10 mouse cellular contexts compared by ENCODE assay signal in the genomic region with DNA sequence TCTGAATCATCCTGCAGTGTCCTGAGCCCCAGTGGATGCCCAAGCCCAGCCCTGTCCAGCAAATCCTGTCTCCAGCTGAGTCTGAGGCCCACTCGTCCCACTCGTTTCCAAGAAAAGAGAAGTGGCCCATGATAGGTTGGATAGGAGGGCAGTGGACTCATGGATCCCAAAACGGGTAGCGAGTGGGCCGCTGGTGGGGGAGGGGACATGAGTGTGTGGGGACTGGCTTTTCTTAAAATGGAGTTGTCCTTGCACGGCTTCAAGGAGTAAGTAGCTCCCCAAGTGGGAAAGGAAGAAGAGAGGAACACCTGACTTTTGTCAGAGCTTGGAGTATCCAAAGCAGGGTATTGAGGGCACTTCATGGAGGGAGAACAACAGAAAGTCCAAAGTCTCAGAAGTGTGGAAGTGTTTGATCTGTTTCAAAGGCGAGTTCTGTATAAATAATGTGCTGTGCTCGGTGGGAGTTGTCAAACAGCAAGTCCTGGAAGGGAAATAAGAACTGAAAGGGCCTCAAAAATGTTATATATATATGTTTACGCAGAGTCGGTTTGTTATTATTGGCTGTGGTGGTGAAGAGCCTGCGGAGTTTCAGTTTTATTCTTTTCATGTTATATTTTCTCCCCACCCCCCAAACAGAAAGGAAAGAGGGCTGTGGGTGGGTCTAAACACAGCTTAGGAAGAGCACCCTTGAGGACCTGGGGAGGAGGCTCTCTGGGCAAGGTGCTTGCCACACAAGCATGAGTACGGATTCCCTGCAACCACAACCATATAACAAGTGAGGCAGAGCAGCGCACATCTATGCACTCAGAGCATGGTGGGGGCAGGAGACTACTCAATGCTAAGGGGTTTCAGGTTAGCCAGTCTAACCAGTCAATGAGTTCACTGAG.
DNase-seq lines count a peak whose midpoint lies in the region; ATAC-seq and TF ChIP-seq lines count a peak whose summit lies in the region.
"Had no signal": no experiment of that assay in that cellular context is flagged by ENCODE, and none has a peak within 500 bp of the region (broad histone marks: within the 10 kb centered on the region; RNA-seq: fewer than 3 reads in every experiment).

No protein-coding gene starts in this region.

- no peaks in the 10 kb centered on the region for H3K36me3 ChIP-seq in forebrain, embryonic 12.5 days (replicated peaks)
- no peaks in the 10 kb centered on the region for H3K36me3 ChIP-seq in forebrain, embryonic 10.5 days (replicated peaks)
- no peaks in the 10 kb centered on the region for H3K36me3 ChIP-seq in kidney, postnatal 0 days (ENCODE audit: insufficient read depth, low read length)
- no peaks in the 10 kb centered on the region for H3K36me3 ChIP-seq in lung, embryonic 16.5 days (ENCODE audit: control insufficient read depth, insufficient read depth, low read length)
- H3K36me3 ChIP-seq: limb, embryonic 12.5 days had no signal

- no peaks in the 10 kb centered on the region for H3K27me3 ChIP-seq in forebrain, embryonic 12.5 days
- H3K27me3 ChIP-seq in forebrain, embryonic 10.5 days (ENCODE audit: poor library complexity, severe bottlenecking) = no peaks in the 10 kb centered on the region
- H3K27me3 ChIP-seq in kidney, postnatal 0 days (ENCODE audit: insufficient read depth, low read length) = no peaks in the 10 kb centered on the region
- H3K27me3 ChIP-seq in lung, embryonic 16.5 days (ENCODE audit: control insufficient read depth, insufficient read depth, low read depth, low read length) = no peaks in the 10 kb centered on the region
- H3K27me3 ChIP-seq: limb, embryonic 12.5 days; Patski had no signal

- TF ChIP-seq CTCF in kidney, postnatal 0 days (IDR thresholded peaks at IDR 0.05; ENCODE audit: low read depth) = no peak

- DNase-seq in forebrain, embryonic 10.5 days (ENCODE audit: extremely low spot score, low spot score) = no peak
- DNase-seq in kidney, postnatal 0 days (ENCODE audit: low spot score) = peak; percentile 48
- no peak for DNase-seq in kidney, adult 9 months
- no peak for DNase-seq in embryo, embryonic 9.5 days (ENCODE audit: extremely low spot score)

- no peaks in the 10 kb centered on the region for H3K9me3 ChIP-seq in forebrain, embryonic 12.5 days
- H3K9me3 ChIP-seq in forebrain, embryonic 10.5 days = no peaks in the 10 kb centered on the region
- H3K9me3 ChIP-seq in kidney, postnatal 0 days (replicated peaks; ENCODE audit: low read length) = no peaks in the 10 kb centered on the region
- no peaks in the 10 kb centered on the region for H3K9me3 ChIP-seq in lung, embryonic 16.5 days (ENCODE audit: control insufficient read depth, low read length)
- H3K9me3 ChIP-seq: limb, embryonic 12.5 days had no signal

- ATAC-seq in forebrain, embryonic 12.5 days (ENCODE audit: low FRiP score) = 0 out of 2 replicates have a peak, but pooled peaks have one; percentile 8
- ATAC-seq in kidney, postnatal 0 days (replicated peaks; ENCODE audit: low FRiP score, low read depth) = no peak
- ATAC-seq in common myeloid progenitor, adult 5-6 weeks (replicated peaks; ENCODE audit: low read depth, poor library complexity, severe bottlenecking) = 0 out of 2 replicates have a peak, but pooled peaks have one; percentile 22
- ATAC-seq in lung, embryonic 16.5 days (ENCODE audit: low read depth) = peak; percentile 59
- no peak for ATAC-seq in activated CD4-positive, CD25-positive, alpha-beta regulatory T cell, adult 4 months
- ATAC-seq: Patski had no signal

- no peak overlapping the region for H3K4me3 ChIP-seq in forebrain, embryonic 12.5 days (replicated peaks)
- no peak overlapping the region for H3K4me3 ChIP-seq in forebrain, embryonic 10.5 days
- no peak overlapping the region for H3K4me3 ChIP-seq in kidney, postnatal 0 days (replicated peaks; ENCODE audit: low read depth, low read length)
- H3K4me3 ChIP-seq in lung, embryonic 16.5 days (ENCODE audit: low read length) = no peak overlapping the region
- H3K4me3 ChIP-seq: limb, embryonic 12.5 days had no signal

- no peak overlapping the region for H3K9ac ChIP-seq in forebrain, embryonic 12.5 days
- H3K9ac ChIP-seq in kidney, postnatal 0 days (ENCODE audit: low read depth, low read length) = no peak overlapping the region
- H3K9ac ChIP-seq in lung, embryonic 16.5 days (ENCODE audit: low read length) = peak overlapping the region; percentile 18; the same call in 1 of the 2 replicates
- H3K9ac ChIP-seq: limb, embryonic 12.5 days had no signal

- H3K4me1 ChIP-seq in forebrain, embryonic 12.5 days = peaks cover 27% of the 10 kb centered on the region
- H3K4me1 ChIP-seq in forebrain, embryonic 10.5 days = peaks cover 11% of the 10 kb centered on the region
- H3K4me1 ChIP-seq in kidney, postnatal 0 days (replicated peaks; ENCODE audit: insufficient read depth, low read length) = no peaks in the 10 kb centered on the region
- peaks cover 40% of the 10 kb centered on the region for H3K4me1 ChIP-seq in lung, embryonic 16.5 days (replicated peaks; ENCODE audit: control insufficient read depth, insufficient read depth, low read length)

- peak overlapping the region; percentile 66; the same call in 1 of the 2 replicates for H3K27ac ChIP-seq in forebrain, embryonic 12.5 days
- H3K27ac ChIP-seq in forebrain, embryonic 10.5 days = no peak overlapping the region
- H3K27ac ChIP-seq in kidney, postnatal 0 days = 0 out of 2 replicates have a peak overlapping the region, but pooled peaks have one; percentile 1
- peak overlapping the region; percentile 95 for H3K27ac ChIP-seq in lung, embryonic 16.5 days (ENCODE audit: low read length)
- H3K27ac ChIP-seq: limb, embryonic 12.5 days had no signal

- 85% methylated on average over 13 of the region's 13 CpGs for WGBS in forebrain, embryonic 12.5 days
- 85% methylated on average over 13 of the region's 13 CpGs for WGBS in forebrain, embryonic 10.5 days
- 60% methylated on average over 13 of the region's 13 CpGs for WGBS in kidney, postnatal 0 days
- WGBS in lung, embryonic 16.5 days = 21% methylated on average over 13 of the region's 13 CpGs

- no peak overlapping the region for H3K4me2 ChIP-seq in forebrain, embryonic 12.5 days
- no peak overlapping the region for H3K4me2 ChIP-seq in kidney, postnatal 0 days (ENCODE audit: low read length)
- H3K4me2 ChIP-seq in lung, embryonic 16.5 days (ENCODE audit: low read depth, low read length) = peak overlapping the region; percentile 44
- H3K4me2 ChIP-seq: limb, embryonic 12.5 days had no signal

Comparison
In these comparisons a context has a peak if more than half of its experiments do, and no peak if none do; other contexts are left out.
1. ATAC-seq: peak in forebrain, embryonic 12.5 days (single experiment), common myeloid progenitor, adult 5-6 weeks (single experiment) and lung, embryonic 16.5 days (single experiment); none in kidney, postnatal 0 days (single experiment) and activated CD4-positive, CD25-positive, alpha-beta regulatory T cell, adult 4 months (single experiment).